ENCODE assay signal across 20 mouse cellular contexts in genomic region chr8:26437571-26437970, GRCm38 (mm10).
"Had no signal": no experiment of that assay in that cellular context is flagged by ENCODE, and none has a peak within 500 bp of the region (broad histone marks: within the 10 kb centered on the region; RNA-seq: fewer than 3 reads in every experiment).

No protein-coding gene starts in this region.

- H3K4me1 ChIP-seq: liver, embryonic 12.5 days; liver, embryonic 15.5 days had no signal

- H3K27ac ChIP-seq: kidney, postnatal 0 days; layer of hippocampus, adult 2 months; limb, embryonic 12.5 days; limb, embryonic 15.5 days; liver, embryonic 12.5 days; liver, embryonic 15.5 days; stomach, embryonic 15.5 days had no signal

- ATAC-seq: liver, embryonic 12.5 days had no signal

- H3K27me3 ChIP-seq: limb, embryonic 15.5 days; liver, embryonic 12.5 days; liver, embryonic 15.5 days; neural tube, embryonic 13.5 days; stomach, embryonic 15.5 days had no signal

- H3K4me2 ChIP-seq: limb, embryonic 12.5 days; limb, embryonic 15.5 days; liver, embryonic 12.5 days; liver, embryonic 15.5 days; midbrain, embryonic 11.5 days; stomach, embryonic 15.5 days had no signal

- H3K4me3 ChIP-seq: layer of hippocampus, adult 2 months; limb, embryonic 12.5 days; limb, embryonic 15.5 days; liver, embryonic 12.5 days; liver, embryonic 15.5 days; neural tube, embryonic 13.5 days; stomach, embryonic 15.5 days had no signal

- H3K9ac ChIP-seq: limb, embryonic 12.5 days; limb, embryonic 15.5 days; liver, embryonic 12.5 days; liver, embryonic 15.5 days; neural tube, embryonic 13.5 days; stomach, embryonic 15.5 days had no signal

- H3K36me3 ChIP-seq: limb, embryonic 12.5 days; limb, embryonic 15.5 days; liver, embryonic 12.5 days; liver, embryonic 15.5 days; neural tube, embryonic 13.5 days; stomach, embryonic 15.5 days had no signal

- H3K9me3 ChIP-seq: limb, embryonic 12.5 days; limb, embryonic 15.5 days; liver, embryonic 12.5 days; liver, embryonic 15.5 days; neural tube, embryonic 13.5 days; stomach, embryonic 15.5 days had no signal

- DNase-seq: kidney, adult 18-20 months; kidney, postnatal 25 days; layer of hippocampus, adult 9-11 months; lung, adult 2 months; lung, postnatal 14 days; lung, postnatal 4 days; midbrain, embryonic 14.5 days; retina, postnatal 1 day; right cerebral cortex, postnatal 25 days; spleen, adult 18-20 months; thymus, postnatal 25 days had no signal
